Mouse (Mus musculus): ENCODE data around the gene Sbf1.

DNA sequence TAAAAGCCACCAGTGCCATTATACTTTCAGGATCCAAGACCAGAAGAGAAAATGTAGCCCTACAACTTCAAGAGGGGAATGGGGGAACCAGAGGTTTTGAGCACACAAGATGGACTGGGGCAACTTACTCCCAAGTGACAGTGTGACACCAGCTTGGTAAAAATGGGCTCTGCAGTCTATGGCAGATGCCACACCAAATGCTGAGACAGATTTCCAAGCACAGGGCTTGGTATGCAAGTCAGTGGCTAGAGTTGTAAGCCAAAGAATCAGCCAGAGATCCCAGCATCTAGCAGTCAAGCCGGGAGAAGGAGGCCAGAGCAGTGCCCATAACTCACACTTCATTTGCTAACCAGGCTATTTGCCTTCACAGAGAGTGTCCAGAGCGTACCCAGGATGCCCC lies 17.4 kb downstream of the Sbf1 start:
- TF ChIP-seq CTCF (IDR thresholded peaks at IDR 0.05; ENCODE audit: borderline replicate concordance, extremely low read depth, insufficient read depth, insufficient read length) (no peak), POLR2A (IDR thresholded peaks at IDR 0.05; ENCODE audit: borderline replicate concordance, extremely low read depth, insufficient read depth, insufficient read length, poor library complexity, severe bottlenecking) (no peak)

Measured in brain, embryonic 14.5 days (tissue).